Mouse (Mus musculus): ENCODE measurements around the gene Agap1. TPM values are rescaled to one million over a fixed set of nuclear protein-coding genes. Genes with fewer than 3 reads are reported as not detected.

Agap1 gene
- polyA plus RNA-seq, 1 experiment = 30.0 TPM

DNA sequence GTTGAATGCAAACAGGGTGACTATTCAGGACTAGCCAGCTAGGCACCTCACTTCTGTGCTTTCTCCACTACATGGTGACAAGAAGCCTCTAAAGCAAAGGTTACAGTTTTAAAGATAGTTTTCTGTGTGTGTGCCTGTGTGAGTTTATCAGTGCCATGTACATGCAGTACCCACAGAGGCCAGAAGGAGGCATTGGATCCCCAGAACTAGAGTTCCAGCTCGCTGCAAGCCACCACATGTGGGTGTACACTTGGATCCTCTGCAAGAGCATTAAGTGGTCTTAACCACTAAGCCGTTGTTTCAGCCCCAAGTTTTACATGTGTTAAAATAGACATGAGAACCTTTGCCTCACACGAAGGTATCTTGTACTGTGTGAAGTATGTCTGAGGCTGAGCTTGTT lies 219.1 kb downstream of the Agap1 start:
- no peaks in the 10 kb centered on the region for H3K4me1 ChIP-seq (ENCODE audit: control insufficient read depth, insufficient read depth, low read length)
- no peak overlapping the region for H3K27ac ChIP-seq (ENCODE audit: insufficient read depth, low read depth, low read length)
- no peak overlapping the region for H3K4me3 ChIP-seq (ENCODE audit: insufficient read depth, low read depth, low read length)
- WGBS = 98% methylated on average over 3 of the region's 3 CpGs
- TF ChIP-seq POLR2A (IDR thresholded peaks at IDR 0.05; ENCODE audit: insufficient read depth, low read depth, low read length) (no peak), CTCF (IDR thresholded peaks at IDR 0.05; ENCODE audit: insufficient read depth, low read depth, low read length) (no peak)

DNA sequence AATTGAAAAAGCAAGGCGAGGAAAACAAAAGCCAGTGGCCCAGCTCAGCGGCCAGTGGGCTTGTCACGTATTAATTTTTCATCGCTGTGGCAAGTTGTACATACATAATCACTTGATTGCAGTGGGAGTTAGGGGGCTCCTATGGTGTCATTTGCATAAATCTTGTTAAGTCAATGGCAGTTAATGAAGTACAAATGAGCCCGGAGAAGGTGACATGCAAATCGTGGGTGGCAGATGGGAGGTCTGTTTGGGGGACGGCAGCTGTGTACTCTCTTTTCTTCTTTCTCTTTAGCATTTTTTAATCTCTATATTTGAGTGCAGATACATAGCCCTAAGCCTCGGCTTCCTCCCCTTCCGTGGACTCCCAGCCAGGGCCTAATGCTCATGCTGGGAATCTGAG lies 220.1 kb downstream of the Agap1 start:
- H3K4me3 ChIP-seq (ENCODE audit: insufficient read depth, low read depth, low read length) = no peak overlapping the region
- no peak overlapping the region for H3K27ac ChIP-seq (ENCODE audit: insufficient read depth, low read depth, low read length)
- no peaks in the 10 kb centered on the region for H3K4me1 ChIP-seq (ENCODE audit: control insufficient read depth, insufficient read depth, low read length)
- TF ChIP-seq CTCF (IDR thresholded peaks at IDR 0.05; ENCODE audit: insufficient read depth, low read depth, low read length) = no peak
- no peak for TF ChIP-seq POLR2A (IDR thresholded peaks at IDR 0.05; ENCODE audit: insufficient read depth, low read depth, low read length)
- 76% methylated on average over 9 of the region's 9 CpGs for WGBS

DNA sequence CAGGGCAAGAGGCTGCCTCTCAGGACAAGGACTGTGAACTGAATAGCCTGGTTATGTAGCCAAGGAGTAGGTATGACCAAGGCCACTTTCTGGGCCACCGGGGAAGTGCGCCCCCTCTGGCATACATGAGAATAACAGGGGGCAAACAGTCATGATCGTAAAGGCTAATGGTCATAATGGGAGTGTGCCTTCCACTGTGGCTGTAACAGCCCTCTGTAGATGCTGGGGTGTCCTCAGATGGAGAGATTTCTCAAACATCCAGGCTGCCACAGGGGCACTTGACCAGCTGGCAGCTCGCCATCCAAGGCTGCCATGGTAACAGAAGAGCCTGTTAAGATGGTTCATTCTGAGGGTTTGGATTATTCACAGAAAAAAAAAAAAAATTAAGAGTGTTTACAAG lies 221.8 kb downstream of the Agap1 start:
- Histone ChIP-seq H3K4me3 (ENCODE audit: insufficient read depth, low read depth, low read length) (no peak overlapping the region), H3K4me1 (ENCODE audit: control insufficient read depth, insufficient read depth, low read length) (no peaks in the 10 kb centered on the region), H3K27ac (ENCODE audit: insufficient read depth, low read depth, low read length) (no peak overlapping the region)
- no peak for TF ChIP-seq CTCF (IDR thresholded peaks at IDR 0.05; ENCODE audit: insufficient read depth, low read depth, low read length)
- TF ChIP-seq POLR2A (IDR thresholded peaks at IDR 0.05; ENCODE audit: insufficient read depth, low read depth, low read length) = no peak
- 77% methylated on average over 4 of the region's 4 CpGs for WGBS

DNA sequence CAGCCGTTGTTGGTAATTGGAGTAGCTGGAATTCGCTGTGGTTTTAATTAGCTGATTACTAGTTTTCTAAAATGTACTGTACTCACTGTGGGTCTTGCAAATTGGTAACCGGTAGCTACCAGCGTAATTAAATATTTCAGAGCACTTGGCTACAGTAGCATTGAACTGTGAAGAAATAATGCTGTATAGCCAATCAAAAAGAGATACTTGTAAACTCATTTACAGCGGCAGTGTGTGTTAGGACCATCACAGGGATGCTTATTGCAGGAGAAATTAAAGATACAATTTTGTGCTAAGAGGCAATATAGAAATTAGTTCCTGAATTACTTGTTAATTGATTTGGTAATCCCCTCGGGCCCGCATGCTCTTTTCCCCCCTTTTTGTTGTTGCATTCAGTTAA lies 226.1 kb downstream of the Agap1 start:
- Histone ChIP-seq H3K4me3 (ENCODE audit: insufficient read depth, low read depth, low read length) (no peak overlapping the region), H3K4me1 (ENCODE audit: control insufficient read depth, insufficient read depth, low read length) (no peaks in the 10 kb centered on the region), H3K27ac (ENCODE audit: insufficient read depth, low read depth, low read length) (no peak overlapping the region)
- no peak for TF ChIP-seq POLR2A (IDR thresholded peaks at IDR 0.05; ENCODE audit: insufficient read depth, low read depth, low read length)
- TF ChIP-seq CTCF (IDR thresholded peaks at IDR 0.05; ENCODE audit: insufficient read depth, low read depth, low read length) = no peak
- 80% methylated on average over 7 of the region's 7 CpGs for WGBS

DNA sequence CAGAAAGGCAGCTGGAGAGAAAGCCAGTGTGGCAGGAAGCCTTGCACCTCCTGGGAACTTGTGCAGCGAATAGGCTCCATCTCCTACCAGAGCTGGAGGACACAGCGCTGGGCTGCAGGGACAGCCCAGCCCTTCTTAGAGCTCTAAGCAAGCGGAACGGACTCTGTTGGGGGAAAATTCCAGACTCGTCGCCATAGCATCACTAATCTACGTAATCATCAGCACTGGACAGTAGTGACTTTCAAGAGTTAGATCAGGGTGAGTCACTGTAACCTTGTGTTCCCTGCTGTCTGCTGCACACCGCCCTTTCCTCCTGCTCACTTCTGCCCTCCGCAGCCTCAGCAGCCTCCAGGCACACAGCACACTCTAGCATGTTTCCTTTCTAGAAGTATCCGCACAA lies 234.3 kb downstream of the Agap1 start:
- TF ChIP-seq POLR2A (IDR thresholded peaks at IDR 0.05; ENCODE audit: insufficient read depth, low read depth, low read length) (no peak), CTCF (IDR thresholded peaks at IDR 0.05; ENCODE audit: insufficient read depth, low read depth, low read length) (no peak)
- 83% methylated on average over 10 of the region's 10 CpGs for WGBS
- H3K4me1 ChIP-seq (ENCODE audit: control insufficient read depth, insufficient read depth, low read length) = peaks cover 10% of the 10 kb centered on the region
- no peak overlapping the region for H3K27ac ChIP-seq (ENCODE audit: insufficient read depth, low read depth, low read length)
- H3K4me3 ChIP-seq (ENCODE audit: insufficient read depth, low read depth, low read length) = no peak overlapping the region

DNA sequence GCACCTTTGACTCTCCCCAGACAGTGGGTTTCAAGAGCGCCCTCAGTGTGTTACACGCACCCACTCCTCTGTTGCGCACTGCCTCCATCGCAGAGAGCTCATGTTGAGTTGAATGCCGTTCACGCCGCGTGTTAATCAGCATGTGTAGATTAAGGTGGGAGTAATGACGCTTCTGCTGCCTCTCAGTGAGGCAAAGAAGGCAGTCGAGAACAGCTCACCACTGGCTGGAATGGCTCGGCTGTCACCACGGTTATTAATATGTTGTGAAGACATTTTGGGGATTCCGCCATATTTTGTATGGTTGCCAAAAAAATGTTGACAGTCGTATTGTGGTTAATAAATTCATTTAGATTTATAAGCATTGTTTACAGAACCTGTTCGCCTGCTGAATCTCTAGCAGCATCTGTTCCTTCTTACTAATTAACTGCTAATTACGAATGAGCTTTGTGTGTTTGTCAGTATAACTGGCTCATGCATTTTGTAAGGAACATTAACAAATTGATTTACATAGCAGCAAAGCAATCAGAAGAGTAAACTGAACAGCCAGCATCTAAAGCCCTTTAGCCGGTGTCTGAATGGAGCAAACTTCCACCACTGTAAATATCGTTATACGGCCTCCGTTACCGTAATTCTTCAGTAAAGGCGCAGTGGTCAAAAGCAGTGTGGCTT lies 235.1 kb downstream of the Agap1 start:
- whole genome bisulfite sequencing = 68% methylated on average over 22 of the region's 22 CpGs
- Histone ChIP-seq H3K27ac (ENCODE audit: insufficient read depth, low read depth, low read length) (no peak overlapping the region), H3K4me3 (ENCODE audit: insufficient read depth, low read depth, low read length) (no peak overlapping the region), H3K4me1 (ENCODE audit: control insufficient read depth, insufficient read depth, low read length) (peaks cover 10% of the 10 kb centered on the region)
- TF ChIP-seq POLR2A (IDR thresholded peaks at IDR 0.05; ENCODE audit: insufficient read depth, low read depth, low read length) (no peak), CTCF (IDR thresholded peaks at IDR 0.05; ENCODE audit: insufficient read depth, low read depth, low read length) (no peak)

DNA sequence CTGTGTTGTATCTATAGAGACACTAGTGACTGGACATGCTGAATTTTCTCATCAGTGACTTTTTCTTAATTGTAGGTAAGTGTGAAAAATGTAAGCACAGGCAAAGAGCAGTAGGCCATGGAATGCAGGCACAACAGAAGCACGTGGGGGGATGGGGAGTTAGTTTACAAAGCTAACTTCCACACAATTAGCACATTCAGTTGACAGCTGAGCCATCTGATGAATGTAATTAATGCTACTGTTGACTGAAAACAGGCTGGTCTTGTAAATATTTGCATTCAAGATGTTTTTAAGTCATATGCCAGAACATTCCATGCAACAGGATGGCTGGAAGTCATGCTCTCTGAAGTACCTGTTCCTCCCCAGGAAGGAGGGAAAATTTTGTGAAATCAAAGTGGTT lies 236.5 kb downstream of the Agap1 start:
- 59% methylated on average over 1 of the region's 1 CpGs for WGBS
- Histone ChIP-seq H3K4me1 (ENCODE audit: control insufficient read depth, insufficient read depth, low read length) (peaks cover 10% of the 10 kb centered on the region), H3K4me3 (ENCODE audit: insufficient read depth, low read depth, low read length) (no peak overlapping the region), H3K27ac (ENCODE audit: insufficient read depth, low read depth, low read length) (no peak overlapping the region)
- TF ChIP-seq POLR2A (IDR thresholded peaks at IDR 0.05; ENCODE audit: insufficient read depth, low read depth, low read length) (no peak), CTCF (IDR thresholded peaks at IDR 0.05; ENCODE audit: insufficient read depth, low read depth, low read length) (no peak)

DNA sequence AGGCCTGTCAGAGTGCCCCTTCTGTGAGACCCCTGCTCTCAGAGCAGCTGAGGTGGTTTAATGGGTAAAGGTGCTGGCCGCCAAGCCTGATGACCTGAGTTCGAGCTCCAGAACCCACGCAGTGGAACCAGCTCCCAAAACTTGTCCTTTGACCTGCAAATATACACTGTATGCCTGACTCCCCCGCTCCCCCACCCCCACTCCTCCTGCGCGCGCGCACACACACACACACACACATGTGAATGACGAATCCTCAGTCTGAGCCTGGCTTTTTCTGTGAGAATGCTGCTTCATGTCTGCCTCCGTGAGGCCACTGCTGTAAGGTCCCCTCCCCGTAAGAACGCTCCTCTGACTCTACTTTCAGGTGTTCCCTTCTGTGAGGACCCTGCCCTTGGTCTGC lies 237.8 kb downstream of the Agap1 start:
- H3K4me1 ChIP-seq (ENCODE audit: control insufficient read depth, insufficient read depth, low read length) = peaks cover 10% of the 10 kb centered on the region
- 98% methylated on average over 12 of the region's 12 CpGs for WGBS
- no peak overlapping the region for H3K4me3 ChIP-seq (ENCODE audit: insufficient read depth, low read depth, low read length)
- no peak for TF ChIP-seq POLR2A (IDR thresholded peaks at IDR 0.05; ENCODE audit: insufficient read depth, low read depth, low read length)
- TF ChIP-seq CTCF (IDR thresholded peaks at IDR 0.05; ENCODE audit: insufficient read depth, low read depth, low read length) = no peak
- no peak overlapping the region for H3K27ac ChIP-seq (ENCODE audit: insufficient read depth, low read depth, low read length)

DNA sequence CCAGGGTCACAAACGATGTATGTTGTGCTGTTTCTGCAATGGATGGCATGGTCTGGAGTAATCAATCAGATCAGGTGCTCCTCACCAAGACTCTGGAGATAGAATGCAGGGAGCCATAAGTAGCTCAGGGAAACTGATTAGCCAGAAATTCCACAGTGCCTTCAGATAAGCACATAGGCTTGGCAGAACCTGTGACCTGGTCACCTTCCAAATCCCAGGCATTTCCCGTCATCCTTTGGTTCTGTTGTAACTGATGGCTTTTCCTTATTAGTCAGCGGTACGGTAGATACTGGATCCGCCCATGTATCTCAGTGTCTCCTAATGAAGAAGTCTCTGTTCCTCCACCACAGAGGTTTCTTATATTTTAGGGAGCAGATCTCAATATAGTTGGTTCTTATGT lies 240.3 kb downstream of the Agap1 start:
- Histone ChIP-seq H3K4me1 (ENCODE audit: control insufficient read depth, insufficient read depth, low read length) (no peaks in the 10 kb centered on the region), H3K4me3 (ENCODE audit: insufficient read depth, low read depth, low read length) (no peak overlapping the region), H3K27ac (ENCODE audit: insufficient read depth, low read depth, low read length) (no peak overlapping the region)
- TF ChIP-seq POLR2A (IDR thresholded peaks at IDR 0.05; ENCODE audit: insufficient read depth, low read depth, low read length) = no peak
- no peak for TF ChIP-seq CTCF (IDR thresholded peaks at IDR 0.05; ENCODE audit: insufficient read depth, low read depth, low read length)
- WGBS = 97% methylated on average over 5 of the region's 5 CpGs

DNA sequence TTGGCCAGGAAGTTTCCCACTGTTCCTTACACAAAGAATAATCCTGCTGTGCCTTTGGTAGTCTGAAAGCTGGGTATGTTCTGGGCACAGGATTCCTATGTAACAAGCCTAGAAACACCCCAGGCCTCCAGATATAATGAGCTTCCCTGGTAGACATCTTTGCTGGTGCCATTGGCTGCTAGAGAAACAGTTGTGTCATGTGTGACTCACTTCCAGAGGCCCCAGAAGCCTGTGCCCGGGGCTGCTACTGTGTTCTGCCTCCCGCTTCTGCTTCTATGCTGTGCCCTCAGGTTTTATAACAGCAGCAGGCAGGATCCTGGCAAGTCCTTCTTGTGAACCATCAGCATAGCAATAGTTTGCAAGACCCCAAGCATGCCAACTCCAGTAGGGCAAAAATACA lies 242.6 kb downstream of the Agap1 start:
- 0 out of 2 replicates have a peak, but pooled peaks cover 2% of the 10 kb centered on the region for H3K4me1 ChIP-seq (ENCODE audit: control insufficient read depth, insufficient read depth, low read length)
- no peak overlapping the region for H3K27ac ChIP-seq (ENCODE audit: insufficient read depth, low read depth, low read length)
- WGBS = 84% methylated on average over 2 of the region's 2 CpGs
- no peak overlapping the region for H3K4me3 ChIP-seq (ENCODE audit: insufficient read depth, low read depth, low read length)
- TF ChIP-seq CTCF (IDR thresholded peaks at IDR 0.05; ENCODE audit: insufficient read depth, low read depth, low read length) (no peak), POLR2A (IDR thresholded peaks at IDR 0.05; ENCODE audit: insufficient read depth, low read depth, low read length) (no peak)
